In genomic region chr17:35048149-35048931, GRCm38 (mm10) we compare ENCODE assay signal across 8 mouse cellular contexts. TPM values are rescaled to one million over a fixed set of nuclear protein-coding genes. Genes with fewer than 3 reads are reported as not detected.
DNase-seq lines count a peak whose midpoint lies in the region; ATAC-seq and TF ChIP-seq lines count a peak whose summit lies in the region.

No protein-coding gene starts in this region.

- H3K27me3 ChIP-seq in midbrain, embryonic 10.5 days (ENCODE audit: low read depth, poor library complexity, severe bottlenecking), result 0 out of 2 replicates have a peak, but pooled peaks cover 4% of the 10 kb centered on the region
- H3K27me3 ChIP-seq in midbrain, postnatal 0 days (ENCODE audit: insufficient read depth, low read length), result no peaks in the 10 kb centered on the region
- no peaks in the 10 kb centered on the region for H3K27me3 ChIP-seq in embryonic facial prominence, embryonic 11.5 days (ENCODE audit: control insufficient read depth, insufficient read depth, low read length)
- no peaks in the 10 kb centered on the region for H3K27me3 ChIP-seq in intestine, postnatal 0 days (replicated peaks; ENCODE audit: control insufficient read depth, insufficient read depth, low read length)
- H3K27me3 ChIP-seq in cerebellum, adult 2 months (ENCODE audit: control insufficient read depth, insufficient read depth, low read length), result no peaks in the 10 kb centered on the region

- peaks cover 95% of the 10 kb centered on the region for H3K4me1 ChIP-seq in midbrain, embryonic 10.5 days
- H3K4me1 ChIP-seq in midbrain, postnatal 0 days (ENCODE audit: insufficient read depth, low read length), result no peaks in the 10 kb centered on the region; the same call in 1 of the 2 replicates
- H3K4me1 ChIP-seq in embryonic facial prominence, embryonic 11.5 days (ENCODE audit: control insufficient read depth, insufficient read depth, low read length), result peaks cover 2% of the 10 kb centered on the region
- H3K4me1 ChIP-seq in intestine, postnatal 0 days (replicated peaks; ENCODE audit: control insufficient read depth, insufficient read depth, low read length), result peaks cover 17% of the 10 kb centered on the region
- peaks cover 12% of the 10 kb centered on the region for H3K4me1 ChIP-seq in cerebellum, adult 2 months (ENCODE audit: control insufficient read depth, insufficient read depth, low read length)

- peaks cover 36% of the 10 kb centered on the region for H3K79me2 ChIP-seq in macrophage (ENCODE audit: inconsistent target)

- H3K4me3 ChIP-seq in midbrain, embryonic 10.5 days, result peak overlapping the region; percentile 21; the same call in 1 of the 2 replicates
- H3K4me3 ChIP-seq in midbrain, postnatal 0 days (ENCODE audit: low read depth, low read length), result no peak overlapping the region
- no peak overlapping the region for H3K4me3 ChIP-seq in embryonic facial prominence, embryonic 11.5 days (ENCODE audit: low read depth, low read length)
- peak overlapping the region; percentile 12; the same call in 1 of the 2 replicates for H3K4me3 ChIP-seq in intestine, postnatal 0 days (ENCODE audit: low read depth, low read length)
- H3K4me3 ChIP-seq in macrophage (ENCODE audit: inconsistent target), result no peak overlapping the region; the same call in 1 of the 2 replicates
- H3K4me3 ChIP-seq in cerebellum, adult 2 months (replicated peaks; ENCODE audit: insufficient read depth, low read depth, low read length), result no peak overlapping the region

- no peak for TF ChIP-seq CTCF in midbrain, postnatal 0 days (IDR thresholded peaks at IDR 0.05)
- no peak for TF ChIP-seq CTCF in intestine, postnatal 0 days (IDR thresholded peaks at IDR 0.05; ENCODE audit: low read depth)
- TF ChIP-seq CTCF in cerebellum, adult 2 months (IDR thresholded peaks at IDR 0.05; ENCODE audit: borderline replicate concordance, insufficient read depth, low read depth, low read length), result no peak

- H3K36me3 ChIP-seq in midbrain, embryonic 10.5 days, result peaks cover 12% of the 10 kb centered on the region
- no peaks in the 10 kb centered on the region for H3K36me3 ChIP-seq in midbrain, postnatal 0 days (ENCODE audit: insufficient read depth, low read length)
- H3K36me3 ChIP-seq in embryonic facial prominence, embryonic 11.5 days (replicated peaks; ENCODE audit: control insufficient read depth, insufficient read depth, low read depth, low read length), result no peaks in the 10 kb centered on the region; the same call in 1 of the 2 replicates
- peaks cover 11% of the 10 kb centered on the region; the same call in 1 of the 2 replicates for H3K36me3 ChIP-seq in intestine, postnatal 0 days (ENCODE audit: control insufficient read depth, insufficient read depth)
- peaks cover 12% of the 10 kb centered on the region; the same call in 1 of the 2 replicates for H3K36me3 ChIP-seq in macrophage (ENCODE audit: inconsistent target)

- DNase-seq in midbrain, embryonic 10.5 days (ENCODE audit: low spot score), result no peak
- no peak for DNase-seq in midbrain, postnatal 0 days (ENCODE audit: low spot score)
- no peak for DNase-seq in embryonic facial prominence, embryonic 11.5 days (ENCODE audit: low spot score)
- no peak for DNase-seq in cerebellum, adult 2 months
- DNase-seq in gastrocnemius, postnatal 10 days, result no peak
- no peak for DNase-seq in cerebellum, postnatal 36 days

- TF ChIP-seq POLR2A in cerebellum, adult 2 months (IDR thresholded peaks at IDR 0.05; ENCODE audit: borderline replicate concordance, insufficient read depth, low read length), result no peak

- H3K4me2 ChIP-seq in midbrain, postnatal 0 days (ENCODE audit: low read depth, low read length, poor library complexity, severe bottlenecking), result no peak overlapping the region
- no peak overlapping the region for H3K4me2 ChIP-seq in embryonic facial prominence, embryonic 11.5 days (ENCODE audit: low read depth, low read length)
- H3K4me2 ChIP-seq in intestine, postnatal 0 days (replicated peaks; ENCODE audit: low read depth), result peak overlapping the region; percentile 94

- H3K27ac ChIP-seq in midbrain, embryonic 10.5 days (replicated peaks), result peak overlapping the region; percentile 97
- no peak overlapping the region for H3K27ac ChIP-seq in midbrain, postnatal 0 days (ENCODE audit: low read depth, low read length)
- H3K27ac ChIP-seq in embryonic facial prominence, embryonic 11.5 days (replicated peaks; ENCODE audit: low read depth, low read length), result peak overlapping the region; percentile 29; the same call in 1 of the 2 replicates
- H3K27ac ChIP-seq in intestine, postnatal 0 days (ENCODE audit: low read depth, low read length), result peak overlapping the region; percentile 97
- H3K27ac ChIP-seq in macrophage, result peak overlapping the region; percentile 98
- H3K27ac ChIP-seq in cerebellum, adult 2 months (ENCODE audit: insufficient read depth, low read length), result no peak overlapping the region

- WGBS in midbrain, embryonic 10.5 days, result 38% methylated on average over 11 of the region's 11 CpGs
- 34% methylated on average over 11 of the region's 11 CpGs for WGBS in midbrain, postnatal 0 days
- 38% methylated on average over 11 of the region's 11 CpGs for WGBS in embryonic facial prominence, embryonic 11.5 days
- WGBS in intestine, postnatal 0 days, result 17% methylated on average over 11 of the region's 11 CpGs
- WGBS in macrophage (ENCODE audit: missing documents), result 0% methylated on average over 11 of the region's 11 CpGs
- WGBS in cerebellum, adult 2 months, result 39% methylated on average over 11 of the region's 11 CpGs

- H3K9ac ChIP-seq in midbrain, postnatal 0 days (replicated peaks; ENCODE audit: low read length, poor library complexity, severe bottlenecking), result no peak overlapping the region
- H3K9ac ChIP-seq in embryonic facial prominence, embryonic 11.5 days (replicated peaks; ENCODE audit: low read length), result 0 out of 2 replicates have a peak overlapping the region, but pooled peaks have one; percentile 3
- H3K9ac ChIP-seq in intestine, postnatal 0 days (ENCODE audit: low read depth, low read length), result peak overlapping the region; percentile 7; the same call in 1 of the 2 replicates

- H3K9me3 ChIP-seq in midbrain, embryonic 10.5 days (replicated peaks), result no peaks in the 10 kb centered on the region
- H3K9me3 ChIP-seq in midbrain, postnatal 0 days (ENCODE audit: low read length), result no peaks in the 10 kb centered on the region
- no peaks in the 10 kb centered on the region for H3K9me3 ChIP-seq in embryonic facial prominence, embryonic 11.5 days (replicated peaks; ENCODE audit: control insufficient read depth, low read length)
- H3K9me3 ChIP-seq in intestine, postnatal 0 days (ENCODE audit: control insufficient read depth), result no peaks in the 10 kb centered on the region

- no peak for ATAC-seq in midbrain, postnatal 0 days (ENCODE audit: low FRiP score)
- ATAC-seq in embryonic facial prominence, embryonic 11.5 days (replicated peaks; ENCODE audit: insufficient number of reproducible peaks, low FRiP score, low TSS enrichment, low read depth), result no peak
- ATAC-seq in intestine, postnatal 0 days, result peak; percentile 12

RNA-seq across cellular contexts. Expression of gene Clic1, which starts 1.4 kb away (rescaled TPM):
- polyA plus RNA-seq in midbrain, embryonic 10.5 days (2016; fragmentation: Nextera tagmentation; extraction: Ambion mirVana), result 216 and 217 TPM in 2 replicates
- total RNA-seq in midbrain, postnatal 0 days (2014; rRNA removed), result 28.0 and 33.4 TPM in 2 replicates
- polyA plus RNA-seq in midbrain, postnatal 0 days (2015; fragmentation: Nextera tagmentation; extraction: Ambion mirVana), result 40.0 and 41.9 TPM in 2 replicates
- 73.9 and 84.2 TPM in 2 replicates for polyA plus RNA-seq in embryonic facial prominence, embryonic 11.5 days (2014; fragmentation: Nextera tagmentation; extraction: Ambion mirVana)
- 290 and 312 TPM in 2 replicates for polyA plus RNA-seq in intestine, postnatal 0 days (2015; fragmentation: Nextera tagmentation; extraction: Ambion mirVana)
- 10 to 100 TPM; 16.4 to 97.6 (median 62.9) TPM for total RNA-seq in macrophage (2018; cell fraction: chromatin; rRNA removed)
- 100 to 1,000 TPM; 271 to 390 (median 328) TPM for total RNA-seq in macrophage (2018; cell fraction: cytosol; rRNA removed)
- 100 to 1,000 TPM in 14 of 26 experiments, 10 to 100 TPM in 12; 34.4 to 199 (median 109) TPM for total RNA-seq in macrophage (2018; cell fraction: nucleus; rRNA removed)
- 359 to 667 TPM (median 372 TPM) in 3 replicates for polyA plus RNA-seq in macrophage (2018)
- 41.2 and 42.9 TPM in 2 replicates for polyA plus RNA-seq in cerebellum, adult 2 months (2012; rRNA removed)
- total RNA-seq in gastrocnemius, postnatal 10 days (2021), result 10 to 100 TPM; 39.2 to 50.5 TPM

RNA-seq across cellular contexts. Expression of gene Msh5, which starts 1.8 kb away (rescaled TPM):
- polyA plus RNA-seq in midbrain, embryonic 10.5 days (2016; fragmentation: Nextera tagmentation; extraction: Ambion mirVana), result 5.4 and 6.3 TPM in 2 replicates
- 1.7 and 3.8 TPM in 2 replicates for total RNA-seq in midbrain, postnatal 0 days (2014; rRNA removed)
- polyA plus RNA-seq in midbrain, postnatal 0 days (2015; fragmentation: Nextera tagmentation; extraction: Ambion mirVana), result 1.3 and 1.4 TPM in 2 replicates
- polyA plus RNA-seq in embryonic facial prominence, embryonic 11.5 days (2014; fragmentation: Nextera tagmentation; extraction: Ambion mirVana), result 3.0 and 3.2 TPM in 2 replicates
- 1.4 and 3.0 TPM in 2 replicates for polyA plus RNA-seq in intestine, postnatal 0 days (2015; fragmentation: Nextera tagmentation; extraction: Ambion mirVana)
- 10 to 100 TPM in 10 of 26 experiments, 1 to 10 TPM in 16; 3.4 to 16.1 (median 8.3) TPM for total RNA-seq in macrophage (2018; cell fraction: chromatin; rRNA removed)
- total RNA-seq in macrophage (2018; cell fraction: cytosol; rRNA removed), result 1 to 10 TPM in 6 of 26 experiments, under 1 TPM in 20; 0.12 to 1.8 (median 0.55) TPM
- 10 to 100 TPM in 2 of 26 experiments, 1 to 10 TPM in 24; 1.8 to 21.5 (median 5.8) TPM for total RNA-seq in macrophage (2018; cell fraction: nucleus; rRNA removed)
- 0.48 to 0.51 TPM (median 0.50 TPM) in 3 replicates for polyA plus RNA-seq in macrophage (2018)
- 4.3 and 5.5 TPM in 2 replicates for polyA plus RNA-seq in cerebellum, adult 2 months (2012; rRNA removed)
- total RNA-seq in gastrocnemius, postnatal 10 days (2021), result 1 to 10 TPM; 1.5 to 3.5 TPM

RNA-seq across cellular contexts. Expression of gene Ddah2, which starts 10.5 kb away (rescaled TPM):
- polyA plus RNA-seq in midbrain, embryonic 10.5 days (2016; fragmentation: Nextera tagmentation; extraction: Ambion mirVana), result 527 and 597 TPM in 2 replicates
- 159 and 204 TPM in 2 replicates for total RNA-seq in midbrain, postnatal 0 days (2014; rRNA removed)
- 210 and 213 TPM in 2 replicates for polyA plus RNA-seq in midbrain, postnatal 0 days (2015; fragmentation: Nextera tagmentation; extraction: Ambion mirVana)
- 543 and 586 TPM in 2 replicates for polyA plus RNA-seq in embryonic facial prominence, embryonic 11.5 days (2014; fragmentation: Nextera tagmentation; extraction: Ambion mirVana)
- polyA plus RNA-seq in intestine, postnatal 0 days (2015; fragmentation: Nextera tagmentation; extraction: Ambion mirVana), result 62.0 and 68.3 TPM in 2 replicates
- total RNA-seq in macrophage (2018; cell fraction: chromatin; rRNA removed), result 10 to 100 TPM in 2 of 26 experiments, 1 to 10 TPM in 22, under 1 TPM in 1, not detected in 1; 0.85 to 15.2 (median 3.4) TPM
- total RNA-seq in macrophage (2018; cell fraction: cytosol; rRNA removed), result 1 to 10 TPM; 1.4 to 6.7 (median 3.3) TPM
- total RNA-seq in macrophage (2018; cell fraction: nucleus; rRNA removed), result 10 to 100 TPM in 1 of 26 experiments, 1 to 10 TPM in 22, under 1 TPM in 2, not detected in 1; 0.68 to 12.2 (median 2.8) TPM
- 3.3 to 9.6 TPM (median 4.8 TPM) in 3 replicates for polyA plus RNA-seq in macrophage (2018)
- polyA plus RNA-seq in cerebellum, adult 2 months (2012; rRNA removed), result 59.5 and 63.3 TPM in 2 replicates
- 10 to 100 TPM; 45.3 to 51.9 TPM for total RNA-seq in gastrocnemius, postnatal 10 days (2021)

RNA-seq across cellular contexts. Expression of gene Ly6g6c, which starts 16.8 kb away (rescaled TPM):
- polyA plus RNA-seq in midbrain, embryonic 10.5 days (2016; fragmentation: Nextera tagmentation; extraction: Ambion mirVana), result 0.17 TPM in 2 replicates
- 2.4 TPM in 1 of 2 replicates, not detected in the other for total RNA-seq in midbrain, postnatal 0 days (2014; rRNA removed)
- not detected in 2 replicates for polyA plus RNA-seq in midbrain, postnatal 0 days (2015; fragmentation: Nextera tagmentation; extraction: Ambion mirVana)
- polyA plus RNA-seq in embryonic facial prominence, embryonic 11.5 days (2014; fragmentation: Nextera tagmentation; extraction: Ambion mirVana), result 0.33 TPM in 1 of 2 replicates, not detected in the other
- 0.12 TPM in 1 of 2 replicates, not detected in the other for polyA plus RNA-seq in intestine, postnatal 0 days (2015; fragmentation: Nextera tagmentation; extraction: Ambion mirVana)
- not detected for total RNA-seq in macrophage (2018; cell fraction: chromatin; rRNA removed)
- total RNA-seq in macrophage (2018; cell fraction: cytosol; rRNA removed), result not detected
- total RNA-seq in macrophage (2018; cell fraction: nucleus; rRNA removed), result 1 to 10 TPM in 1 of 26 experiments, not detected in 25; 1.6 TPM
- not detected in 3 replicates for polyA plus RNA-seq in macrophage (2018)
- 0.11 and 0.15 TPM in 2 replicates for polyA plus RNA-seq in cerebellum, adult 2 months (2012; rRNA removed)
- not detected for total RNA-seq in gastrocnemius, postnatal 10 days (2021)

RNA-seq across cellular contexts. Expression of gene Mpig6b, which starts 17.6 kb away (rescaled TPM):
- polyA plus RNA-seq in midbrain, embryonic 10.5 days (2016; fragmentation: Nextera tagmentation; extraction: Ambion mirVana), result 1.3 TPM in 2 replicates
- total RNA-seq in midbrain, postnatal 0 days (2014; rRNA removed), result not detected in 2 replicates
- not detected in 2 replicates for polyA plus RNA-seq in midbrain, postnatal 0 days (2015; fragmentation: Nextera tagmentation; extraction: Ambion mirVana)
- polyA plus RNA-seq in embryonic facial prominence, embryonic 11.5 days (2014; fragmentation: Nextera tagmentation; extraction: Ambion mirVana), result 0.74 and 1.2 TPM in 2 replicates
- 0.13 and 0.17 TPM in 2 replicates for polyA plus RNA-seq in intestine, postnatal 0 days (2015; fragmentation: Nextera tagmentation; extraction: Ambion mirVana)
- total RNA-seq in macrophage (2018; cell fraction: chromatin; rRNA removed), result not detected
- total RNA-seq in macrophage (2018; cell fraction: cytosol; rRNA removed), result under 1 TPM in 2 of 26 experiments, not detected in 24; 0.09 to 0.14 TPM
- under 1 TPM in 1 of 26 experiments, not detected in 25; 0.56 TPM for total RNA-seq in macrophage (2018; cell fraction: nucleus; rRNA removed)
- 0.17 TPM in 1 of 3 replicates, not detected in the others for polyA plus RNA-seq in macrophage (2018)
- 0.25 and 0.43 TPM in 2 replicates for polyA plus RNA-seq in cerebellum, adult 2 months (2012; rRNA removed)
- total RNA-seq in gastrocnemius, postnatal 10 days (2021), result under 1 TPM in 1 of 2 experiments, not detected in 1; 0.20 TPM

Comparison
In these comparisons a context has a peak if more than half of its experiments do, and no peak if none do; other contexts are left out.
1. H3K27ac ChIP-seq: peak in midbrain, embryonic 10.5 days (single experiment), embryonic facial prominence, embryonic 11.5 days (single experiment), intestine, postnatal 0 days (single experiment) and macrophage (single experiment); none in midbrain, postnatal 0 days (single experiment) and cerebellum, adult 2 months (single experiment).
2. H3K4me3 ChIP-seq: peak in midbrain, embryonic 10.5 days (single experiment) and intestine, postnatal 0 days (single experiment); none in midbrain, postnatal 0 days (single experiment), embryonic facial prominence, embryonic 11.5 days (single experiment), macrophage (single experiment) and cerebellum, adult 2 months (single experiment).